Mouse (Mus musculus): ENCODE data around the gene Spry2. TPM values are rescaled to one million over a fixed set of nuclear protein-coding genes. Genes with fewer than 3 reads are reported as not detected.
A peak's percentile ranks its signal among the peaks of the same experiment; 100 is the strongest.

The Spry2 gene
- polyA plus RNA-seq, 2 experiments: 35.6 to 75.9 TPM

DNA sequence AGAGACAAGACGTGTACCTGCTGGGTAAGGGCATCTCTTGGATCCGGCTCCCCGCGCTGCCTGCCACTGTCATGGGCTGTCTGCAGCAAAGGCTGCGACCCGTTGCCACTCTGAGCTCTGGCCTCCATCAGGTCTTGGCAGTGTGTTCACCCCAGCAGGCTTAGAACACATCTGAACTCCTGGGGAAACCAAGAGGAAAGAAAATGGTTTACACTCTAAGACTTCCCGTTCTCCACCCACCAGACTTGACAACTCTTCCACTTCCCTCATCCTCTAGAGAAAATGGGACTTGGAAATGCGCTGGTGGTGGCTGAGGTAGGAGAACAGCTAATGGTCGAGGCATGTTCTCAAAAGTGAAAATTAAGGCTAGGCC is 3.0 kb downstream of the Spry2 start:
- H3K36me3 ChIP-seq (ENCODE audit: control insufficient read depth, insufficient read depth, low read length): peaks cover 29% of the 10 kb centered on the region
- peak overlapping the region; percentile 91 for H3K4me3 ChIP-seq (replicated peaks; ENCODE audit: low read length)
- H3K27me3 ChIP-seq (ENCODE audit: control insufficient read depth, insufficient read depth, low read length): no peaks in the 10 kb centered on the region
- ATAC-seq (ENCODE audit: low FRiP score, low read depth) (no peak), DNase-seq (ENCODE audit: low spot score) (no peak)
- no peak for TF ChIP-seq POLR2A (IDR thresholded peaks at IDR 0.05; ENCODE audit: borderline replicate concordance, extremely low read depth, insufficient read depth, insufficient read length)
- H3K4me1 ChIP-seq (ENCODE audit: control insufficient read depth, insufficient read depth, low read length): 0 out of 2 replicates have a peak, but pooled peaks cover 14% of the 10 kb centered on the region
- no peaks in the 10 kb centered on the region for H3K9me3 ChIP-seq (ENCODE audit: control insufficient read depth, low read length)
- H3K9ac ChIP-seq (ENCODE audit: low read depth, low read length, severe bottlenecking): peak overlapping the region; percentile 98
- 16% methylated on average over 9 of the region's 9 CpGs for WGBS
- peak overlapping the region; percentile 89 for H3K4me2 ChIP-seq (replicated peaks; ENCODE audit: low read depth, low read length, severe bottlenecking)
- peak overlapping the region; percentile 98 for H3K27ac ChIP-seq (replicated peaks; ENCODE audit: low read depth, low read length)

DNA sequence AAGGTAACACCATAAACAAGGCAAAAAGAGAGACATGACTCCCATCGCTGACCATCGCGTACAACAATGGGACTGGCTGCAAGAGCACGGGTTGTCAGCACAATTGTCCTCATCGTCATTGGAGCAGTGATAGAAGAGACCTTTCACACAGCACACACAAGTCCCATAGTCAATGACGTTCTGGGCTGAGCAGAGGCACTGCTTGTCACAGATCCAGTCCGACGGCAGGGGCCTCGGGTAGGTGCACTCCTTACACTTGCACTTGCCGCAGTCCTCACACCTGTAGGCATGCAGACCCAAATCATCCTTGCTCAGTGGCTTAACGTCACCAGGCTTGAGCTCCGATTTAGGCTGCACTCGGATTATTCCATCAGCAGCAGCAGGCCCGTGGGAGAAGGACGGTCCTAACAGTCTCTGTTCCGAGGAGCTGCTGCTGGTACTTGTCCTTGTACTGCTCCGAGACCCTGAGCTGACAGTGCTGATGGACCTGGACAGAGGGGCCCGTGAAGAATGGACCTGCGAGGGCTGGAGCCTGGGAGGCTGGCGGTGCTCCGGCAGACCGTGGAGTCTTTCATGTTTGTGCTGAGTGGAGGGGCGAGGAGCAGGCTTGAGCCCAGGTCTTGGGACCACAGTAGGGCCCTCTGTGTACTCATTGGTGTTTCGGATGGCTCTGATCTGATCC is 3.5 kb downstream of the Spry2 start:
- DNase-seq (ENCODE audit: low spot score): peak; percentile 12
- WGBS: 23% methylated on average over 24 of the region's 24 CpGs
- Histone ChIP-seq H3K4me1 (ENCODE audit: control insufficient read depth, insufficient read depth, low read length) (0 out of 2 replicates have a peak, but pooled peaks cover 14% of the 10 kb centered on the region), H3K4me3 (replicated peaks; ENCODE audit: low read length) (peak overlapping the region; percentile 91), H3K9me3 (ENCODE audit: control insufficient read depth, low read length) (no peaks in the 10 kb centered on the region), H3K27me3 (ENCODE audit: control insufficient read depth, insufficient read depth, low read length) (no peaks in the 10 kb centered on the region), H3K27ac (replicated peaks; ENCODE audit: low read depth, low read length) (peak overlapping the region; percentile 98), H3K36me3 (ENCODE audit: control insufficient read depth, insufficient read depth, low read length) (peaks cover 29% of the 10 kb centered on the region), H3K9ac (ENCODE audit: low read depth, low read length, severe bottlenecking) (peak overlapping the region; percentile 98), H3K4me2 (replicated peaks; ENCODE audit: low read depth, low read length, severe bottlenecking) (peak overlapping the region; percentile 89)
- TF ChIP-seq POLR2A (IDR thresholded peaks at IDR 0.05; ENCODE audit: borderline replicate concordance, extremely low read depth, insufficient read depth, insufficient read length): no peak
- ATAC-seq (ENCODE audit: low FRiP score, low read depth): no peak

- H3K9me3 ChIP-seq (ENCODE audit: control insufficient read depth, low read length): no peaks in the 10 kb centered on the region
- no peak overlapping the region for H3K27ac ChIP-seq (replicated peaks; ENCODE audit: low read depth, low read length)
- H3K4me3 ChIP-seq (replicated peaks; ENCODE audit: low read length): no peak overlapping the region
- ATAC-seq (ENCODE audit: low FRiP score, low read depth): no peak
- 0 out of 2 replicates have a peak overlapping the region, but pooled peaks have one; percentile 0 for H3K4me2 ChIP-seq (replicated peaks; ENCODE audit: low read depth, low read length, severe bottlenecking)
- 0 out of 2 replicates have a peak, but pooled peaks cover 14% of the 10 kb centered on the region for H3K4me1 ChIP-seq (ENCODE audit: control insufficient read depth, insufficient read depth, low read length)
- peaks cover 29% of the 10 kb centered on the region for H3K36me3 ChIP-seq (ENCODE audit: control insufficient read depth, insufficient read depth, low read length)
- no peaks in the 10 kb centered on the region for H3K27me3 ChIP-seq (ENCODE audit: control insufficient read depth, insufficient read depth, low read length)
- WGBS: 32% methylated on average over 5 of the region's 5 CpGs
- no peak for TF ChIP-seq POLR2A (IDR thresholded peaks at IDR 0.05; ENCODE audit: borderline replicate concordance, extremely low read depth, insufficient read depth, insufficient read length)
- H3K9ac ChIP-seq (ENCODE audit: low read depth, low read length, severe bottlenecking): no peak overlapping the region
- no peak for DNase-seq (ENCODE audit: low spot score)
These were observed 5.9 kb downstream of the Spry2 start for GRCm38 (mm10) chr14:105890516-105891231.

DNA sequence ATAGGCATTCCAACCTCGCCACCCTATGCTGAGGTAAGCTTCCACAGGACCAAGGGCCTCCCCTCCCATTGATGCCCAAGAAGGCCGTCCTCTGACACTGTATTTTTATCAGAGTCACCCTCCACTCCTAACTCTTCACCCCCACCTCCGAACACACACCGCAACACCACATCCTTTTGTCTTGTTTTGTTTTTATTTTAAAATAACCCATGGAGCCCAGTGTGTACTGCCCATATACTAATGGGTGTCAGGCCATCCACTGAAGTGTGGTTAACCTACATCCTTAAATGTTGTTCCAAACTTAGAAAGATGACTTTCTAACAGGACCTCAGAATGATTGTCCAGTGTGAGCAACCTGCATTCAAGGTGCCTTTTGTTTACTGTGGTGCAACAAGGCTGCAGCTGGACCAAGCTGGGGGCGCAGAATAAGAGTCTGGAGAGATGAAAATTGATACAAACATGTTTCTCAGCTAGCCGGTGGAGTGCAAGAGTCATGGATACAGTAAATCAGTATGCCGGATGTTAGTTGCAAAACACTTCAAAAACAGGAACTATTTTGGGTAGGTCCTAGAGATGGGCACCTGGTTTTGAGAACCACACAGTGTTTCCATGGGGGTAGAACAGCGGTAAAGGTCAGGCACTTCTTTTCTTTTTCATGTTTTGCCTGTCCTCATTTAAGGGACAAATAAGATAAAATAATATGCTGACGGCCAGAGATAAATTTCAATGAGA is 9.8 kb downstream of the Spry2 start:
- H3K27ac ChIP-seq (replicated peaks; ENCODE audit: low read depth, low read length): no peak overlapping the region
- H3K4me1 ChIP-seq (ENCODE audit: control insufficient read depth, insufficient read depth, low read length): 0 out of 2 replicates have a peak, but pooled peaks cover 5% of the 10 kb centered on the region
- H3K4me3 ChIP-seq (replicated peaks; ENCODE audit: low read length): no peak overlapping the region
- no peaks in the 10 kb centered on the region for H3K27me3 ChIP-seq (ENCODE audit: control insufficient read depth, insufficient read depth, low read length)
- WGBS: 87% methylated on average over 9 of the region's 9 CpGs
- no peak for TF ChIP-seq POLR2A (IDR thresholded peaks at IDR 0.05; ENCODE audit: borderline replicate concordance, extremely low read depth, insufficient read depth, insufficient read length)
- peaks cover 13% of the 10 kb centered on the region for H3K36me3 ChIP-seq (ENCODE audit: control insufficient read depth, insufficient read depth, low read length)
- no peak overlapping the region for H3K9ac ChIP-seq (ENCODE audit: low read depth, low read length, severe bottlenecking)
- DNase-seq (ENCODE audit: low spot score) (no peak), ATAC-seq (ENCODE audit: low FRiP score, low read depth) (no peak)
- H3K4me2 ChIP-seq (replicated peaks; ENCODE audit: low read depth, low read length, severe bottlenecking): no peak overlapping the region
- H3K9me3 ChIP-seq (ENCODE audit: control insufficient read depth, low read length): no peaks in the 10 kb centered on the region

- H3K9me3 ChIP-seq (ENCODE audit: control insufficient read depth, low read length): no peaks in the 10 kb centered on the region
- no peak for DNase-seq (ENCODE audit: low spot score)
- H3K4me1 ChIP-seq (ENCODE audit: control insufficient read depth, insufficient read depth, low read length): no peaks in the 10 kb centered on the region
- WGBS: 83% methylated on average over 6 of the region's 6 CpGs
- H3K9ac ChIP-seq (ENCODE audit: low read depth, low read length, severe bottlenecking): no peak overlapping the region
- H3K27me3 ChIP-seq (ENCODE audit: control insufficient read depth, insufficient read depth, low read length): no peaks in the 10 kb centered on the region
- peaks cover 4% of the 10 kb centered on the region; the same call in 1 of the 2 replicates for H3K36me3 ChIP-seq (ENCODE audit: control insufficient read depth, insufficient read depth, low read length)
- no peak for TF ChIP-seq POLR2A (IDR thresholded peaks at IDR 0.05; ENCODE audit: borderline replicate concordance, extremely low read depth, insufficient read depth, insufficient read length)
- no peak overlapping the region for H3K4me3 ChIP-seq (replicated peaks; ENCODE audit: low read length)
- no peak overlapping the region for H3K4me2 ChIP-seq (replicated peaks; ENCODE audit: low read depth, low read length, severe bottlenecking)
- no peak overlapping the region for H3K27ac ChIP-seq (replicated peaks; ENCODE audit: low read depth, low read length)
- ATAC-seq (ENCODE audit: low FRiP score, low read depth): no peak
These were observed 11.4 kb downstream of the Spry2 start for GRCm38 (mm10) chr14:105885249-105885648.
